Mouse (Mus musculus) MEL-GATA-1-ER (cell line): ENCODE measurements around the gene Efcab6.

Experiments used
- DNase-seq: peaks from one replicate; pipeline ENCODE4 v3.0.0-alpha.2; 2012; ENCODE audit warnings: low read depth; ENCODE audit errors: extremely low read depth

Gene Efcab6

DNA sequence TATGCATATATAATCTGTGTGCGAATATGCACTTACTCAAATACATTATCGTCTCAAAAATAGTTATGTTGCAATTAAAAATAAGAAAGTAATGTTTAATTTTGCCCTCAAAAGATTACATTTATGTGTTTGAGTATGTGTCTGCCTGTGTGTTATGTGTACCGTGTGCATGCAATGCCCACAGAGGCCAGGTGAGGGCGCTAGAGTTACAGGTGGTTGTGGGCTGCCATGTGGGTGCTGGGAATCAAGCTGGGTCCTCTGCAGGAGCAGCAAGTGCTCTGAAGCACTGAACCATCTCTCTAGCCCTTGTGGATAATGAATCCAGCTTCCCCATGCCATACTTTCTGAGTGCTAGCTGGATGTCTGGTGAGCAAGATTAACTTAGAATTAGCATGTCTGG is 522 bp upstream of the Efcab6 start:
- DNase-seq: no peak

GRCm38 (mm10) chr15:84058841-84059240 is 6.3 kb downstream of the Efcab6 start:
- no peak for DNase-seq

DNA sequence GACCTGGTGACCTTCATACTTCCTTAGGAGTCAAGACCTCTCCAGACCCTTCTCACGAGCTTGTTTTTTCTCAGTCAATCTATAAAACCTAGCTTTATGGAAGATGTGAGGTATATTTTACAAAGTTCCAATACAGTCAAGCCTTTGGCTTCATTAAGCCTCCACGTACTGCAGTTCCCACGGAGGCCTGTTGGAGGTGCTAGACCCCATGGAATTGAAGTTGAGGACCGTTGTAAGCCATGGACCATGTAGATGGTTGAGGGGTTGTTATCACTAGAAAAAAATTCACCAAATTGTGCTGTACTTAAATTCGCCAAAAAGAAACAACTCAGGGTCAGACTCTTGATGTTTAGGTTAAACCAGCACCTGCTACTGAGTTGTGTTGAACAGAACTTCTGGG is 9.1 kb downstream of the Efcab6 start:
- DNase-seq: no peak

GRCm38 (mm10) chr15:84053859-84054258 is 11.3 kb downstream of the Efcab6 start:
- no peak for DNase-seq

GRCm38 (mm10) chr15:84053240-84053639 is 11.9 kb downstream of the Efcab6 start:
- no peak for DNase-seq

DNA sequence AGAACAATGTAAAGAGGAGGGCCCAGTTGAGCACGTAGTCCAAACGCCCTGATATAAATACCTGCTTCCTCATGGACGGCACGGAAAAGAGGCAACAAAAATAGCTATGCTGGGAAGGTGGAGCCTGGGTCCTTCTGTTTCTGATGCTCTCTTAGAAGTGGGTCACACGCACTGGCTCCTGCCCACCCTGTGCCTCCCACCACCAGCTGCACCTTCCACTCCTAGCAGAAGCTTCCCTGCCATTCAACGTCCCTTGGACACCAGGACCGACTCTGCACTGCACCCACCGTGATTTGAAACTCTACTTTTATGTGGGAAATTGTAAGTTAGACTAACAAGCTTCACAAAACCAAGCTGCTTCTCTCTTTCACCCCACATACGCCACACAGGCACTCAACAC is 12.8 kb downstream of the Efcab6 start:
- DNase-seq: no peak

DNA sequence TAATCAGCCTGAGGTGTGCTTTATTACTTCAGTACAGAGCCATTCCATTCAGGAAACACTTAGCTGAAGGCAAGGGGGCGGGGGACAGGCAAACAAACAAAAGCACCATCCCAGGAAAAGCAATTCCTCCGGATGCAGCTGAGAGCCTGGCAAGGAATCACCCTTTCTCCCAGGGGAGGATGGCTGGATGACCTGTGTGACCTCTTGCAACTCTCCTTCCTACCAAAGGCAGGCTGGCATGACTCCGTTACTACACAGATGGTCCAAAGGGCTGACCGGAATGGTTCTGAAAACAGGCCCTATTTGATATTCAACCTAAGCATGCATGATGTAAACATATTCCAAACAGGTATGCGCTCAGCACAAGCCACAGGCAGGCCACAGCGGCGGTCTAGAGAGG is 15.6 kb downstream of the Efcab6 start:
- DNase-seq: no peak

GRCm38 (mm10) chr15:84045562-84045961 is 19.6 kb downstream of the Efcab6 start:
- no peak for DNase-seq

- no peak for DNase-seq
Measured at GRCm38 (mm10) chr15:84037067-84037466, 28.1 kb downstream of the Efcab6 start.

- no peak for DNase-seq
Measured at GRCm38 (mm10) chr15:84025651-84026050, 39.5 kb downstream of the Efcab6 start.

DNA sequence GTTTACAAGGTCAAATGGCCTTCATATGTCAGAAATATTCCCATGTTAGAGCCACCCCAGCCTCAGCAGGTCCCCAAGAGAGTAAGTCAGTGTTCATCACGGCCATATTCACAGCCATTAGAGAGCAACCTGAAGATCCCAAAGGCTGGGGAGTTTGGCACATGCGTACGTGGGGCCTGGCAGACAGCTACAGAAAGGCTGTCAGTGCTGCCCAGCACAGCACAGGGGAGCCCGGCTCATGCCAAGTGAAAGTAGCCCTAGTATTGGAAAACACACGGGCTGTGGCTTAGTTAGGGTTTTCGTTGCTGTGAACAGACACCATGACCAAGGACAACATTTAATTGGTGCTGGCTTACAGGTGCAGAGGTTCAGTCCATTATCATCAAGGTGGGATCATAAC is 40.3 kb downstream of the Efcab6 start:
- no peak for DNase-seq

DNA sequence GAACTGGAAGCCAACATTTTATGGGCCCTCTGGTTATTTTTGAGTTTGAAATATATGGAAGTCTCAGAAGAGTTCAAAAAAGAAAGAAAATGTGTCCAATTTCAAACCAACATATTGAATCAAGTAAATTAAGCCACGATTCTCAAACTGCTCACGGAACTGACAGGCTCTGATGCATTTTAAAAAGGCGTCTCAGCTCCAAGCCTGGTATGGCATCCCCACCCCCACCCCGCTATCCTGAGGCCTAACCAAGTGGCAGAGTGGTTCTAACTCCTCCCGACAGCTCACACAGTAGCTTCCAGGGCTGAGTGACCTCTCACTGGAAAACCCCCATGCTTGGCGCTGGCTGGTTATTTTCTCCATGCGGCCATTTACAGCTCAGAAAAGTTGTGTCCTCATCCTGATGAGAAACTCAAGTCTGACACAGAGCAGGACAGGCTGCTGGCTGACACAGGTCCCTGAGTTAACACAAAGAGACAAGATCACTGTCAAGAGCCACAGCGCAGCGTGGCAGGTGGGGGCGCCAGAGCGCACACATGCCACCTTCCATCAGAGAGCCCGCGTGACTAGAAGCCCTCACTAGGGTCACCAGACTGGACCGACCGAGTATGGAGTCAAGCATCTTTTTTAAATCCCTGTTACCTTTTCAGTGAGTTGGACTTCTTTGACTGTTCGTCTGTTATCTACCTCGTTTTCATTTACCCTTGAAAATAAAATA is 55.7 kb downstream of the Efcab6 start:
- DNase-seq: no peak

GRCm38 (mm10) chr15:84004306-84004705 is 60.9 kb downstream of the Efcab6 start:
- no peak for DNase-seq

DNA sequence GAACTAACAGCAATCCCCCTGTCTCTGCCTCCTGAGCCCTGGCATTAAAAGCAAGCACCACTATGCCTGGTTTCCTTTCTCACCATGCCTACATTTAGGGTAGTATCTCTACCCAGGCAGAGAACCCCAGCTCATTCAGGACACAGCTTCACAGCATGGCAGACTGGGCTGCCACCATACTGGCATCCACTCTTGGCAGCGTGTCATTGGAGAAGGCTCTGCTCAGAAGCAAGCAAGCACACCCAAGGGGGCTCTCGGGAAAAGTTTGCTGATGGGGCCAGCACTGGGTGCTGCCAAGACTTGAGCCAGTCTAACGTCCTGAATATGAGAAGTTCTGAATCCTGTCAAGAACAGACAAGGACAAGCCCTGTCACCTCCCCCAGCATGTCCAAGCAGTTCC is 66.1 kb downstream of the Efcab6 start:
- no peak for DNase-seq

DNA sequence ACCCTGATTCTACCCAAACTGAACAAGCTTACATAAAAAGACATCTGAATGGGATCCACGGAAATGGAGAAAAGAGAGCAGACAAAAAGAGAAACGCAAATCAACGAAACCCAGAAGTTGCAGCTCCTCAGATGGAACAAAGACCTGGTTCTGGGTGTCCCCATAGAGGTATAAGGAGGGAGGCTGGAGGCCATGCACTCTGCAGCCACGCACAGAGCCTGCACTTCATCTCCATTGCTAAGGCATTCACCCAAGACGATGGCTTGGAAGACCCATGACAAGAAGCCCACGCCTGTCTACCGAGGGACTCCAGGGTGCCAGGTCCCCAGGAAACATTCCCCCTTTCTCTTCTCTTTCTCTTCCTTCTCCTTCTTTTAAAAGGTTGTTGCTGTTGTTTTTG is 66.6 kb downstream of the Efcab6 start:
- no peak for DNase-seq

- DNase-seq: no peak
Measured at GRCm38 (mm10) chr15:83998115-83998514, 67.1 kb downstream of the Efcab6 start.

DNA sequence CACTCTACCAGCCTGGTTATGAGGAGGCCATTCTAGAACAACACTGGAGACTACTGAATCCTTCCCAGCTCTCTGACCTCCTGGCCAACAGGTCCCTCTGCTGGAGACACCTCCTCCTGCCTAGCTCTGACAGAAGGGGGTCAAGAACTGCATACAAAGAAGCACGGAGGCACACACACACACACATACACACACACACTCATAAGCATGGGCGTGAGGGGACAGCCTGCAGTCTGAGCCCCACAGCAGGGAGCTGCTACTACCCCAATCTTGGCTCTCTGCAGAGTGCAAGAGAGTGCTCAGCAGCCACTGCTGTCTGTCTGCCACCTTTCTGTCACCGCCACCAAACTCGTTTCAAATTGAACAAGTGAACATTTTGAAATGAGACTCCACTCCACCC is 67.6 kb downstream of the Efcab6 start:
- DNase-seq: no peak

DNA sequence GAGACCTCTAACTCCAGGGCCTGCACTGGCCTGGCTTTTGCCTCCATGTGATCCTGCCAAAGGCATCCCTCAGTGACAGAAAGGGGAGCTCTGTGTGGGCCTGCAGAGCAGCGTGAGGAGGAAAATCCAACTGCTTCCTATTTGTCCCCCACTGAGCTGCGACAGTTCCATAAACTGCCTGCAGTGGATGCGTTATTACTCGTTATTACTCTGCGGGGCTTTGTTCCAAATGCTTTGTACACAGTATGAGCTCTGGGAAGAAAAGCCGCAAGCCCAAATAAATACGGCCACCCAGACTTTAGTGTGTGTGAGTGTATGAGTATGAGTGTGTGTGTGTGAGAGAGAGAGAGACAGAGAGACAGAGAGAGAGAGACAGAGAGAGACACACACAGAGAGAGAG is 68.3 kb downstream of the Efcab6 start:
- no peak for DNase-seq

DNA sequence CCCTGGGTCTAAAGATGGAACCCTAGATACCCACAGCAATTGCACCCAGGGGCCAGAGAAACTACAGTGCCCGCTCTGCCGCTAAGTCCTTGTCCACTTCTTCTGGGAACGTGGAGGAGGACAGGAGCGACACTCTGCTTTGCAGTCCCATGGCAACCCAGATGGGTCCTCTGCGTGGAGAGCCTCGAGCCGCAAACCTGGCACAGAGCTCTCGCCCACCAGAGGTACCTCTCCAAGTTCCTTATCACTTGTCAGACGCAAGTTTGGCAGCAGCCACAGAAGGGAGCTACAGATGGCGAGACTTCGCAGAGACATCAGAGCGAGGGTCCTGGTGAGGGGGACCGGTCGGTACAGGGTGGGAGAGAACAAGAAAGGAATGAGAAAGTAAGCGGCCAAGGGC is 73.0 kb downstream of the Efcab6 start:
- DNase-seq: no peak

DNA sequence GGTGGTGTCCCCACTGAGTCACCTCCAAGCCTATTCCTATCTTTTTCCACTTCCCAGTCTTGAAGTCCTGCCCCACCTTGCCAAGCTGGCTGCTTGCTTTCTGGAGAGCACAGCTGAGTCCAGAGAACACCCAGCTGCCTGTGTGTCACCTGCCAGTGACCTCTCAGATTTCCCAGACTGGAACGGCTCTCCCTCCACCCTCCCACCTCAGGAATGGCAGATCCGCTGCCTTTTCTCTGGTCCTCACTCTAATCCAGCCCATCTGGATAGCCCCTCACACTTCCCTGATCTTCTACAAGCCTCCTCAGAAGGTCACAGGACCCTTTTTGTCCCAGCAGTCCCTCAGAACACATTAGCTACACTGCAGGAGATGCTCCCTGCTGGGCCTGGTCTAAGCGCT is 73.7 kb downstream of the Efcab6 start:
- no peak for DNase-seq

DNA sequence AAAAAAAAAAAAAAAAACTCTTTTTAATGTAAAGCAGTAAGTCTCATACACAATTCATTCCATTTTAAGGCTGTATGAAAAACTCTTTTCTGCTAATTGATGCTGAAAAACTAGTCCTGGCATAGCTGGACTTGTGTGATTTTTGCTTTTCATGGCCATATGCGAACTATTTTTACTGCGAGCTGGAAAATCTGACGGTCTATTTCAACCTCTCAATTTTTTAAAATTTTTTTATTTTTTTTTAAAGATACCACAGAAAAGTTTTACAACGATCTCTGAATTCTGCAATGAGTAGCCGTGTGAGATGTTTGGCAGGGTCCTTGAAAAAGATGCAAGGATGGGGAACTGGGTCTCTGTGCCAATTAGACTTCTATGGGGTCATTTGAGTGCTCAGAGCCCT is 75.9 kb downstream of the Efcab6 start:
- DNase-seq: no peak

GRCm38 (mm10) chr15:83988087-83988486 is 77.1 kb downstream of the Efcab6 start:
- no peak for DNase-seq

- no peak for DNase-seq
Measured at GRCm38 (mm10) chr15:83982186-83982936, 82.8 kb downstream of the Efcab6 start.
